Comparison of ENCODE assay signal across 24 mouse cellular contexts in genomic region chr6:94508807-94509206, GRCm38 (mm10). TPM values are rescaled to one million over a fixed set of nuclear protein-coding genes. Genes with fewer than 3 reads are reported as not detected.
DNase-seq lines count a peak whose midpoint lies in the region; ATAC-seq and TF ChIP-seq lines count a peak whose summit lies in the region.
"Had no signal": no experiment of that assay in that cellular context is flagged by ENCODE, and none has a peak within 500 bp of the region (broad histone marks: within the 10 kb centered on the region; RNA-seq: fewer than 3 reads in every experiment).

No protein-coding gene starts in this region.

- no peak for TF ChIP-seq POLR2A in CH12.LX (IDR thresholded peaks at IDR 0.05; ENCODE audit: low read depth, low read length)

- no peak for TF ChIP-seq CTCF in CH12.LX (conservative IDR thresholded peaks at IDR 0.05 in 1 of 2, IDR thresholded peaks at IDR 0.05 in 1 of 2; ENCODE audit: low read depth in 2 of 2, low read length in 2 of 2)

- H3K4me1 ChIP-seq in CH12.LX (ENCODE audit: control insufficient read depth in 1 of 2, insufficient read depth in 2 of 2) = peaks cover 9 to 29% of the 10 kb centered on the region in 2 experiments; a peak in 3 of 4 replicates
- no peaks in the 10 kb centered on the region for H3K4me1 ChIP-seq in forebrain, embryonic 14.5 days (ENCODE audit: control insufficient read depth, insufficient read depth, low read length)
- H3K4me1 ChIP-seq: embryonic facial prominence, embryonic 12.5 days; forebrain, embryonic 12.5 days; hindbrain, embryonic 13.5 days; limb, embryonic 15.5 days; stomach, embryonic 15.5 days had no signal

- peak overlapping the region; percentile 10; the same call in 1 of the 2 replicates for H3K27ac ChIP-seq in CH12.LX (ENCODE audit: insufficient read depth, low read depth)
- H3K27ac ChIP-seq in forebrain, embryonic 14.5 days (ENCODE audit: low read depth, low read length) = no peak overlapping the region
- H3K27ac ChIP-seq: embryonic facial prominence, embryonic 12.5 days; forebrain, embryonic 12.5 days; hindbrain, embryonic 13.5 days; left cerebral cortex, adult 2 months; limb, embryonic 15.5 days; macrophage; stomach, embryonic 15.5 days had no signal

- H3K9ac ChIP-seq in CH12.LX (ENCODE audit: insufficient read depth, low read depth) = no peak overlapping the region
- no peak overlapping the region for H3K9ac ChIP-seq in forebrain, embryonic 14.5 days (ENCODE audit: low read length)
- H3K9ac ChIP-seq: embryonic facial prominence, embryonic 12.5 days; forebrain, embryonic 12.5 days; hindbrain, embryonic 13.5 days; limb, embryonic 15.5 days; stomach, embryonic 15.5 days had no signal

- DNase-seq in 3134 (ENCODE audit: extremely low read depth, insufficient read length, low spot score) (peak; percentile 6), CH12.LX (ENCODE audit: extremely low read depth) (peak; percentile 44)
- DNase-seq in forebrain, embryonic 14.5 days (ENCODE audit: low spot score) = no peak
- no peak for DNase-seq in testis, postnatal 10 days (ENCODE audit: low spot score)
- no peak for DNase-seq in gastrocnemius, postnatal 25 days
- DNase-seq: adrenal gland, adult 2 months; cerebellum, adult 11-12 months; cerebellum, postnatal 10 days; kidney, adult 8-10 months; kidney, postnatal 10 days; midbrain, embryonic 14.5 days; right cerebral cortex, postnatal 14 days; spleen, adult 18-20 months had no signal

- H3K9me3 ChIP-seq in CH12.LX (replicated peaks; ENCODE audit: low read length) = no peaks in the 10 kb centered on the region
- no peaks in the 10 kb centered on the region for H3K9me3 ChIP-seq in forebrain, embryonic 14.5 days (replicated peaks; ENCODE audit: control insufficient read depth, low read length)
- H3K9me3 ChIP-seq: embryonic facial prominence, embryonic 12.5 days; forebrain, embryonic 12.5 days; hindbrain, embryonic 13.5 days; limb, embryonic 15.5 days; stomach, embryonic 15.5 days had no signal

- no peaks in the 10 kb centered on the region for H3K79me2 ChIP-seq in CH12.LX (replicated peaks; ENCODE audit: control insufficient read depth, extremely low read depth, insufficient read depth, poor library complexity, severe bottlenecking)

- in situ Hi-C loops in CH12.LX (cut with MboI; ENCODE audit: low pct_ligation_motif_present, low pct_unique_long_range_greater_than_20kb, low sequenced_read_pairs) = no loop called here

- ATAC-seq in common myeloid progenitor, adult 5-6 weeks (replicated peaks; ENCODE audit: low read depth, poor library complexity, severe bottlenecking) = peak; percentile 45
- peak; percentile 52; the same call in 1 of the 2 replicates for ATAC-seq in megakaryocyte-erythroid progenitor cell, adult 5-6 weeks (replicated peaks; ENCODE audit: low FRiP score, low TSS enrichment, poor library complexity, severe bottlenecking)
- ATAC-seq in forebrain, embryonic 14.5 days = no peak
- ATAC-seq: lung, postnatal 0 days had no signal

- dilution Hi-C loops in CH12.LX (cut with MboI; ENCODE audit: extremely low pct_ligation_motif_present, extremely low pct_unique_long_range_greater_than_20kb, low sequenced_read_pairs) = no loop called here

- peaks cover 5 to 22% of the 10 kb centered on the region in 2 experiments for H3K36me3 ChIP-seq in CH12.LX (replicated peaks in 1 of 2; ENCODE audit: control insufficient read depth in 1 of 2, insufficient read depth in 1 of 2, low read length in 1 of 2)
- no peaks in the 10 kb centered on the region for H3K36me3 ChIP-seq in forebrain, embryonic 14.5 days (ENCODE audit: control insufficient read depth, insufficient read depth, low read length)
- H3K36me3 ChIP-seq: forebrain, embryonic 12.5 days; stomach, embryonic 15.5 days had no signal

- no peaks in the 10 kb centered on the region for H3K27me3 ChIP-seq in CH12.LX (replicated peaks)
- H3K27me3 ChIP-seq in forebrain, embryonic 14.5 days (replicated peaks; ENCODE audit: control insufficient read depth, insufficient read depth, low read length) = no peaks in the 10 kb centered on the region
- H3K27me3 ChIP-seq: embryonic facial prominence, embryonic 12.5 days; forebrain, embryonic 12.5 days; hindbrain, embryonic 13.5 days; limb, embryonic 15.5 days; stomach, embryonic 15.5 days had no signal

- WGBS in forebrain, embryonic 14.5 days = 78% methylated on average over 2 of the region's 2 CpGs

- no peak for TF ChIP-seq RAD21 in CH12.LX (IDR thresholded peaks at IDR 0.05; ENCODE audit: low read depth, low read length)

- no peak overlapping the region for H3K4me3 ChIP-seq in CH12.LX (replicated peaks in 1 of 3; ENCODE audit: low read depth in 2 of 3, low read length in 2 of 3, poor library complexity in 1 of 3)
- no peak overlapping the region for H3K4me3 ChIP-seq in forebrain, embryonic 14.5 days (ENCODE audit: low read depth, low read length)
- H3K4me3 ChIP-seq: embryonic facial prominence, embryonic 12.5 days; forebrain, embryonic 12.5 days; hindbrain, embryonic 13.5 days; left cerebral cortex, adult 2 months; limb, embryonic 15.5 days; stomach, embryonic 15.5 days had no signal

- 0 out of 2 replicates have a peak, but pooled peaks have one; percentile 1 for TF ChIP-seq EP300 in CH12.LX (IDR thresholded peaks at IDR 0.05; ENCODE audit: low read length)

- H3K4me2 ChIP-seq in CH12.LX (ENCODE audit: insufficient read depth, low read depth, poor library complexity, severe bottlenecking) = peak overlapping the region; percentile 61
- H3K4me2 ChIP-seq in forebrain, embryonic 14.5 days (ENCODE audit: low read length) = no peak overlapping the region
- H3K4me2 ChIP-seq: embryonic facial prominence, embryonic 12.5 days; forebrain, embryonic 12.5 days; heart, embryonic 11.5 days; hindbrain, embryonic 13.5 days; limb, embryonic 15.5 days; stomach, embryonic 15.5 days had no signal

TF ChIP-seq in CH12.LX, 34 proteins besides CTCF, POLR2A, EP300 and RAD21:
- no peak for TF ChIP-seq SMC3 (IDR thresholded peaks at IDR 0.05; ENCODE audit: low read depth, low read length)
- TF ChIP-seq CHD2 (IDR thresholded peaks at IDR 0.05; ENCODE audit: low read length) = no peak
- TF ChIP-seq E2F4 (IDR thresholded peaks at IDR 0.05; ENCODE audit: insufficient replicate concordance, low read depth, low read length) = no peak
- no peak for TF ChIP-seq MAZ (IDR thresholded peaks at IDR 0.05; ENCODE audit: low read depth, low read length)
- TF ChIP-seq UBTF (IDR thresholded peaks at IDR 0.05; ENCODE audit: low read depth, low read length) = no peak
- peak; percentile 40; the same call in 1 of the 2 replicates for TF ChIP-seq ETS1 (conservative IDR thresholded peaks at IDR 0.05; ENCODE audit: low read depth, low read length)
- TF ChIP-seq BHLHE40 (IDR thresholded peaks at IDR 0.05; ENCODE audit: low read depth, low read length) = peak; percentile 73
- 0 out of 2 replicates have a peak, but pooled peaks have one; percentile 19 for TF ChIP-seq TCF12 (IDR thresholded peaks at IDR 0.05; ENCODE audit: low read depth, low read length)
- TF ChIP-seq MAX (IDR thresholded peaks at IDR 0.05; ENCODE audit: low read length) = no peak

RNA-seq across cellular contexts. Expression of gene Slc25a26, which starts 8.7 kb away (rescaled TPM):
- total RNA-seq in CH12.LX (2012; rRNA removed) (5.5 and 6.7 TPM in 2 replicates), CH12.LX (2014; rRNA removed) (5.9 and 6.1 TPM in 2 replicates)
- polyA plus RNA-seq in CH12.LX (2012; ENCODE audit: insufficient read length, low read depth) = 9.9 and 10.4 TPM in 2 replicates
- 5.7 and 6.6 TPM in 2 replicates for total RNA-seq in common myeloid progenitor, adult 5-6 weeks (2017)
- 9.9 TPM in 2 replicates for total RNA-seq in megakaryocyte-erythroid progenitor cell, adult 5-6 weeks (2014; fragmentation: Nextera tagmentation)
- total RNA-seq in megakaryocyte-erythroid progenitor cell, adult 5-6 weeks (2017) = 3.0 and 5.0 TPM in 2 replicates
- 7.4 and 8.3 TPM in 2 replicates for polyA plus RNA-seq in forebrain, embryonic 14.5 days (2014; fragmentation: Nextera tagmentation; extraction: Ambion mirVana)
- total RNA-seq in gastrocnemius, postnatal 25 days (2021) = 10 to 100 TPM; 13.3 to 16.1 TPM

Comparison
In these comparisons a context has a peak if more than half of its experiments do, and no peak if none do; other contexts are left out.
1. DNase-seq: peak in 3134 (single experiment) and CH12.LX (single experiment); none in forebrain, embryonic 14.5 days (single experiment), testis, postnatal 10 days (single experiment) and gastrocnemius, postnatal 25 days (single experiment).